In genomic region chr10:80702536-80703390, GRCm38 (mm10) we compare ENCODE assay signal across 8 mouse cellular contexts. TPM values are rescaled to one million over a fixed set of nuclear protein-coding genes. Genes with fewer than 3 reads are reported as not detected.
A peak's percentile ranks its signal among the peaks of the same experiment; 100 is the strongest.
DNase-seq lines count a peak whose midpoint lies in the region; ATAC-seq and TF ChIP-seq lines count a peak whose summit lies in the region.

No protein-coding gene starts in this region.

- WGBS in heart, embryonic 15.5 days = 2% methylated on average over 47 of the region's 47 CpGs
- WGBS in liver, embryonic 14.5 days (ENCODE audit: insufficient replicate concordance) = 4% methylated on average over 47 of the region's 47 CpGs
- WGBS in neural tube, embryonic 11.5 days = 2% methylated on average over 46 of the region's 47 CpGs
- WGBS in stomach, postnatal 0 days = 2% methylated on average over 46 of the region's 47 CpGs

- no peaks in the 10 kb centered on the region for H3K27me3 ChIP-seq in heart, embryonic 15.5 days
- no peaks in the 10 kb centered on the region for H3K27me3 ChIP-seq in liver, embryonic 14.5 days (ENCODE audit: control insufficient read depth, insufficient read depth, low read length)
- H3K27me3 ChIP-seq in neural tube, embryonic 11.5 days (ENCODE audit: control insufficient read depth, insufficient read depth, low read length) = no peaks in the 10 kb centered on the region
- no peaks in the 10 kb centered on the region for H3K27me3 ChIP-seq in stomach, postnatal 0 days (ENCODE audit: control insufficient read depth, insufficient read depth, low read length)

- H3K27ac ChIP-seq in brown adipose tissue, adult 24 weeks (replicated peaks; ENCODE audit: low read depth, low read length) = peak overlapping the region; percentile 33
- H3K27ac ChIP-seq in heart, embryonic 15.5 days = peak overlapping the region; percentile 81
- H3K27ac ChIP-seq in liver, embryonic 14.5 days = peak overlapping the region; percentile 92
- H3K27ac ChIP-seq in neural tube, embryonic 11.5 days (ENCODE audit: low read depth, low read length) = peak overlapping the region; percentile 73
- H3K27ac ChIP-seq in stomach, postnatal 0 days (replicated peaks) = peak overlapping the region; percentile 86

- H3K4me1 ChIP-seq in brown adipose tissue, adult 24 weeks (ENCODE audit: control insufficient read depth, insufficient read depth, insufficient read length, low read length) = peaks cover 8% of the 10 kb centered on the region
- peaks cover 39% of the 10 kb centered on the region for H3K4me1 ChIP-seq in heart, embryonic 15.5 days (replicated peaks)
- peaks cover 39 to 42% of the 10 kb centered on the region in 2 experiments for H3K4me1 ChIP-seq in liver, embryonic 14.5 days (replicated peaks; ENCODE audit: control insufficient read depth in 2 of 2, insufficient read depth in 2 of 2, low read length in 1 of 2)
- peaks cover 11% of the 10 kb centered on the region for H3K4me1 ChIP-seq in neural tube, embryonic 11.5 days (ENCODE audit: control insufficient read depth, insufficient read depth, low read length)
- H3K4me1 ChIP-seq in stomach, postnatal 0 days (replicated peaks; ENCODE audit: control insufficient read depth, insufficient read depth) = peaks cover 6% of the 10 kb centered on the region

- H3K9me3 ChIP-seq in heart, embryonic 15.5 days (replicated peaks) = no peaks in the 10 kb centered on the region
- no peaks in the 10 kb centered on the region for H3K9me3 ChIP-seq in liver, embryonic 14.5 days (ENCODE audit: control insufficient read depth, low read length)
- no peaks in the 10 kb centered on the region for H3K9me3 ChIP-seq in neural tube, embryonic 11.5 days (ENCODE audit: control insufficient read depth, low read length)
- H3K9me3 ChIP-seq in stomach, postnatal 0 days (ENCODE audit: control insufficient read depth, low read length) = no peaks in the 10 kb centered on the region

- peak; percentile 94 for DNase-seq in CD4-positive, CD25-positive, alpha-beta regulatory T cell, adult 2 months (ENCODE audit: low read depth, low spot score)
- peak; percentile 85 for DNase-seq in fibroblast of lung, adult 2 months (ENCODE audit: low read depth)
- DNase-seq in kidney, postnatal 25 days = peak; percentile 96 to 99
- peak; percentile 89 to 92 (median 90) for DNase-seq in liver, embryonic 14.5 days (ENCODE audit: low read depth in 3 of 3, low spot score in 3 of 3)
- peak; percentile 92 for DNase-seq in neural tube, embryonic 11.5 days (ENCODE audit: low spot score)
- DNase-seq in stomach, postnatal 0 days (ENCODE audit: low spot score) = peak; percentile 98

- peak; percentile 45; the same call in 1 of the 2 replicates for TF ChIP-seq CTCF in liver, embryonic 14.5 days (IDR thresholded peaks at IDR 0.05; ENCODE audit: low read depth)
- TF ChIP-seq CTCF in stomach, postnatal 0 days (IDR thresholded peaks at IDR 0.05; ENCODE audit: low read depth) = peak; percentile 25; the same call in 1 of the 2 replicates

- no peak for TF ChIP-seq EP300 in liver, embryonic 14.5 days (IDR thresholded peaks at IDR 0.05; ENCODE audit: low read depth)
- peak; percentile 19 for TF ChIP-seq EP300 in stomach, postnatal 0 days (optimal IDR thresholded peaks at IDR 0.05)

- H3K9ac ChIP-seq in heart, embryonic 15.5 days = peak overlapping the region; percentile 69
- H3K9ac ChIP-seq in liver, embryonic 14.5 days (replicated peaks) = peak overlapping the region; percentile 62
- peak overlapping the region; percentile 36 for H3K9ac ChIP-seq in neural tube, embryonic 11.5 days (ENCODE audit: low read length)
- H3K9ac ChIP-seq in stomach, postnatal 0 days (ENCODE audit: low read length) = peak overlapping the region; percentile 58

- H3K4me3 ChIP-seq in brown adipose tissue, adult 24 weeks (ENCODE audit: insufficient read depth, low read depth, low read length) = peak overlapping the region; percentile 67
- peak overlapping the region; percentile 73 for H3K4me3 ChIP-seq in heart, embryonic 15.5 days
- peak overlapping the region; percentile 64 to 67 for H3K4me3 ChIP-seq in liver, embryonic 14.5 days (ENCODE audit: insufficient read depth in 1 of 2, low read depth in 2 of 2, low read length in 2 of 2)
- peak overlapping the region; percentile 56 for H3K4me3 ChIP-seq in neural tube, embryonic 11.5 days (ENCODE audit: low read depth, low read length)
- H3K4me3 ChIP-seq in stomach, postnatal 0 days (ENCODE audit: low read depth, low read length) = peak overlapping the region; percentile 53

- peak overlapping the region; percentile 92 for H3K4me2 ChIP-seq in heart, embryonic 15.5 days
- H3K4me2 ChIP-seq in liver, embryonic 14.5 days (ENCODE audit: low read depth) = peak overlapping the region; percentile 98
- H3K4me2 ChIP-seq in neural tube, embryonic 11.5 days (ENCODE audit: low read depth) = peak overlapping the region; percentile 71
- peak overlapping the region; percentile 72 for H3K4me2 ChIP-seq in stomach, postnatal 0 days (replicated peaks; ENCODE audit: low read depth)

- ATAC-seq in heart, embryonic 15.5 days (replicated peaks; ENCODE audit: insufficient number of reproducible peaks, insufficient read depth, low FRiP score, low read depth) = peak; percentile 78
- peak; percentile 78 for ATAC-seq in liver, embryonic 14.5 days (ENCODE audit: insufficient read depth)
- peak; percentile 89 for ATAC-seq in neural tube, embryonic 11.5 days (ENCODE audit: insufficient read depth, low FRiP score, low TSS enrichment)
- peak; percentile 90 for ATAC-seq in stomach, postnatal 0 days (ENCODE audit: low FRiP score, low TSS enrichment)

- H3K36me3 ChIP-seq in heart, embryonic 15.5 days = peaks cover 12% of the 10 kb centered on the region
- H3K36me3 ChIP-seq in liver, embryonic 14.5 days (replicated peaks; ENCODE audit: control insufficient read depth, insufficient read depth, low read depth) = peaks cover 3% of the 10 kb centered on the region; the same call in 1 of the 2 replicates
- peaks cover 8% of the 10 kb centered on the region for H3K36me3 ChIP-seq in neural tube, embryonic 11.5 days (ENCODE audit: control insufficient read depth, insufficient read depth, low read length)
- H3K36me3 ChIP-seq in stomach, postnatal 0 days (ENCODE audit: control insufficient read depth, insufficient read depth, low read length) = peaks cover 14% of the 10 kb centered on the region

RNA-seq across cellular contexts. Expression of gene Izumo4, which starts 0.8 kb away (rescaled TPM):
- polyA plus RNA-seq in brown adipose tissue, adult 24 weeks (2012; ENCODE audit: insufficient read depth, insufficient read length, missing spikeins) = 2.5 and 5.0 TPM in 2 replicates
- 10.4 and 14.6 TPM in 2 replicates for polyA plus RNA-seq in heart, embryonic 15.5 days (2015; fragmentation: Nextera tagmentation; extraction: Ambion mirVana)
- polyA plus RNA-seq in liver, embryonic 14.5 days (2012; rRNA removed) = 9.9 and 11.3 TPM in 2 replicates
- polyA plus RNA-seq in liver, embryonic 14.5 days (2014; fragmentation: Nextera tagmentation; extraction: Ambion mirVana) = 4.0 and 6.0 TPM in 2 replicates
- 10.6 and 11.5 TPM in 2 replicates for polyA plus RNA-seq in neural tube, embryonic 11.5 days (2014; fragmentation: Nextera tagmentation; extraction: Ambion mirVana)
- 14.8 and 18.0 TPM in 2 replicates for polyA plus RNA-seq in stomach, postnatal 0 days (2015; fragmentation: Nextera tagmentation; extraction: Ambion mirVana)

RNA-seq across cellular contexts. Expression of gene Mob3a, which starts 1.0 kb away (rescaled TPM):
- polyA plus RNA-seq in brown adipose tissue, adult 24 weeks (2012; ENCODE audit: insufficient read depth, insufficient read length, missing spikeins) = 5.2 and 12.0 TPM in 2 replicates
- polyA plus RNA-seq in heart, embryonic 15.5 days (2015; fragmentation: Nextera tagmentation; extraction: Ambion mirVana) = 22.1 and 33.6 TPM in 2 replicates
- 13.0 and 15.8 TPM in 2 replicates for polyA plus RNA-seq in liver, embryonic 14.5 days (2012; rRNA removed)
- polyA plus RNA-seq in liver, embryonic 14.5 days (2014; fragmentation: Nextera tagmentation; extraction: Ambion mirVana) = 14.2 and 16.0 TPM in 2 replicates
- polyA plus RNA-seq in neural tube, embryonic 11.5 days (2014; fragmentation: Nextera tagmentation; extraction: Ambion mirVana) = 58.9 and 60.3 TPM in 2 replicates
- polyA plus RNA-seq in stomach, postnatal 0 days (2015; fragmentation: Nextera tagmentation; extraction: Ambion mirVana) = 22.9 and 23.9 TPM in 2 replicates

RNA-seq across cellular contexts. Expression of gene Mknk2, which starts 24.9 kb away (rescaled TPM):
- 313 and 519 TPM in 2 replicates for polyA plus RNA-seq in brown adipose tissue, adult 24 weeks (2012; ENCODE audit: insufficient read depth, insufficient read length, missing spikeins)
- polyA plus RNA-seq in heart, embryonic 15.5 days (2015; fragmentation: Nextera tagmentation; extraction: Ambion mirVana) = 70.8 and 99.5 TPM in 2 replicates
- polyA plus RNA-seq in liver, embryonic 14.5 days (2012; rRNA removed) = 59.7 and 69.1 TPM in 2 replicates
- polyA plus RNA-seq in liver, embryonic 14.5 days (2014; fragmentation: Nextera tagmentation; extraction: Ambion mirVana) = 58.7 and 74.3 TPM in 2 replicates
- 79.5 and 85.5 TPM in 2 replicates for polyA plus RNA-seq in neural tube, embryonic 11.5 days (2014; fragmentation: Nextera tagmentation; extraction: Ambion mirVana)
- 55.2 and 61.7 TPM in 2 replicates for polyA plus RNA-seq in stomach, postnatal 0 days (2015; fragmentation: Nextera tagmentation; extraction: Ambion mirVana)

RNA-seq across cellular contexts. Expression of gene Ap3d1, which starts 39.3 kb away (rescaled TPM):
- polyA plus RNA-seq in brown adipose tissue, adult 24 weeks (2012; ENCODE audit: insufficient read depth, insufficient read length, missing spikeins) = 35.0 and 40.9 TPM in 2 replicates
- polyA plus RNA-seq in heart, embryonic 15.5 days (2015; fragmentation: Nextera tagmentation; extraction: Ambion mirVana) = 45.0 and 51.4 TPM in 2 replicates
- polyA plus RNA-seq in liver, embryonic 14.5 days (2012; rRNA removed) = 24.5 and 26.2 TPM in 2 replicates
- polyA plus RNA-seq in liver, embryonic 14.5 days (2014; fragmentation: Nextera tagmentation; extraction: Ambion mirVana) = 20.1 and 22.4 TPM in 2 replicates
- polyA plus RNA-seq in neural tube, embryonic 11.5 days (2014; fragmentation: Nextera tagmentation; extraction: Ambion mirVana) = 69.3 and 79.1 TPM in 2 replicates
- polyA plus RNA-seq in stomach, postnatal 0 days (2015; fragmentation: Nextera tagmentation; extraction: Ambion mirVana) = 38.7 and 42.7 TPM in 2 replicates

RNA-seq across cellular contexts. Expression of gene Btbd2, which starts 45.9 kb away (rescaled TPM):
- polyA plus RNA-seq in brown adipose tissue, adult 24 weeks (2012; ENCODE audit: insufficient read depth, insufficient read length, missing spikeins) = 20.6 and 33.9 TPM in 2 replicates
- polyA plus RNA-seq in heart, embryonic 15.5 days (2015; fragmentation: Nextera tagmentation; extraction: Ambion mirVana) = 45.4 and 64.8 TPM in 2 replicates
- 8.2 and 11.3 TPM in 2 replicates for polyA plus RNA-seq in liver, embryonic 14.5 days (2012; rRNA removed)
- polyA plus RNA-seq in liver, embryonic 14.5 days (2014; fragmentation: Nextera tagmentation; extraction: Ambion mirVana) = 8.6 and 12.0 TPM in 2 replicates
- polyA plus RNA-seq in neural tube, embryonic 11.5 days (2014; fragmentation: Nextera tagmentation; extraction: Ambion mirVana) = 71.1 and 78.8 TPM in 2 replicates
- polyA plus RNA-seq in stomach, postnatal 0 days (2015; fragmentation: Nextera tagmentation; extraction: Ambion mirVana) = 28.3 and 30.0 TPM in 2 replicates

Comparison
In these comparisons a context has a peak if more than half of its experiments do, and no peak if none do; other contexts are left out.
1. Peak in every context shown above with its lines: DNase-seq, ATAC-seq, H3K4me3 ChIP-seq and H3K27ac ChIP-seq.
2. H3K27ac ChIP-seq: peak in every context shown above with its lines; median percentile 92 in liver, embryonic 14.5 days; 86 in stomach, postnatal 0 days; 81 in heart, embryonic 15.5 days; 73 in neural tube, embryonic 11.5 days; 33 in brown adipose tissue, adult 24 weeks.